Mouse (Mus musculus): ENCODE results near the gene Cdc20. TPM values are rescaled to one million over a fixed set of nuclear protein-coding genes. Genes with fewer than 3 reads are reported as not detected.

The Cdc20 gene
- 298 and 317 TPM in 2 replicates for polyA plus RNA-seq (2014; fragmentation: Nextera tagmentation; extraction: Ambion mirVana)

DNA sequence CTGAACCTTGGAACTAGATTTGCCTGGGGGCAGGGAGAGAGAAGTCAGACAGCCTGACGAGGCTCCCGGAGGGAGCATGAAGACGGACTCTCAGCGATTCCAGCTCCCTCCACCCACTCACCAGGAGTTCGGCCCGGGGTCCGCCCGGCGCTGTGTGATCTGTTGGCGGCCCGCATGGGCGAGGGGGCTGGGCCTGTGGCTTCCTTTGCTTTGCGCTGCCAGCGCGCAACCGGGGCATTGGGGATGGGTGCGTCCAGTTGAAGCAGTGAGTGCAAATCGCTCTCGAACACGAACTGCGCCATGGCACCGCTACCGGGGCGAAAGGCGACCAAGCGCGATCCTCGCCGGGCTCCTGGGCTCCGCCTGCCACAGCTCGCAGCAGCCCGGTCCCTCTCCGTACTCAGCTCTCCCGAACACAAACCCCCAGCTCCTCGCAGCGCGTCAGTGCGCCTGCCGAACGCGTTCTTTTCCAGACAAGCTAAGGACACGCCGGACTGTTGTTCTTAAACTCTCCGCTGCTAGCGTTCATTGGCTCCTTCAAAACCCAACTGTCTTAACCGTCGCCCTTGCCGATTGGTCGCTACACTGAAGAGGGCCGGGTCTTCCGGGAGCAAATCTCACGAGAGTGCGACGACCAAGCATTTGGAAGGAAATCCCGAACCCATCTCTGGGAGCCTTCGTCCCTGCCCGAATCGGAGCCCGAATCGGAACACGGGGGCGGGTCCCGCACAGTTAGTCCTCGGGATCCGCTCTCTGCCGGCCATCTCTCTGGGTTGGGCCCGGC, at the start of gene Cdc20:
Gene Cdc20 (minus strand): TSS at position 533 of the 784 bp plus-strand sequence.
- Histone ChIP-seq H3K9me3 (replicated peaks; ENCODE audit: control insufficient read depth, low read length) (no peaks in the 10 kb centered on the region), H3K9ac (replicated peaks; ENCODE audit: low read length) (peak within 1 kb of the TSS; percentile 79), H3K27me3 (ENCODE audit: control insufficient read depth, insufficient read depth, low read length) (no peaks in the 10 kb centered on the region), H3K27ac (replicated peaks; ENCODE audit: low read depth, low read length) (peak within 1 kb of the TSS; percentile 86), H3K36me3 (replicated peaks; ENCODE audit: control insufficient read depth, insufficient read depth, low read depth, low read length) (peaks cover 3% of the 10 kb centered on the region; the same call in 1 of the 2 replicates), H3K4me3 (ENCODE audit: low read depth, low read length) (peak within 1 kb of the TSS; percentile 78), H3K4me1 (ENCODE audit: control insufficient read depth, insufficient read depth, low read length) (peaks cover 2% of the 10 kb centered on the region; the same call in 1 of the 2 replicates), H3K4me2 (ENCODE audit: low read depth, low read length) (peak within 1 kb of the TSS; percentile 89)
- DNase-seq (ENCODE audit: low spot score): peak; percentile 97
- peak; percentile 93 for ATAC-seq (replicated peaks; ENCODE audit: insufficient number of reproducible peaks, low FRiP score, low TSS enrichment, low read depth)
- under 1% methylated on average over 67 of the region's 67 CpGs for WGBS

DNA sequence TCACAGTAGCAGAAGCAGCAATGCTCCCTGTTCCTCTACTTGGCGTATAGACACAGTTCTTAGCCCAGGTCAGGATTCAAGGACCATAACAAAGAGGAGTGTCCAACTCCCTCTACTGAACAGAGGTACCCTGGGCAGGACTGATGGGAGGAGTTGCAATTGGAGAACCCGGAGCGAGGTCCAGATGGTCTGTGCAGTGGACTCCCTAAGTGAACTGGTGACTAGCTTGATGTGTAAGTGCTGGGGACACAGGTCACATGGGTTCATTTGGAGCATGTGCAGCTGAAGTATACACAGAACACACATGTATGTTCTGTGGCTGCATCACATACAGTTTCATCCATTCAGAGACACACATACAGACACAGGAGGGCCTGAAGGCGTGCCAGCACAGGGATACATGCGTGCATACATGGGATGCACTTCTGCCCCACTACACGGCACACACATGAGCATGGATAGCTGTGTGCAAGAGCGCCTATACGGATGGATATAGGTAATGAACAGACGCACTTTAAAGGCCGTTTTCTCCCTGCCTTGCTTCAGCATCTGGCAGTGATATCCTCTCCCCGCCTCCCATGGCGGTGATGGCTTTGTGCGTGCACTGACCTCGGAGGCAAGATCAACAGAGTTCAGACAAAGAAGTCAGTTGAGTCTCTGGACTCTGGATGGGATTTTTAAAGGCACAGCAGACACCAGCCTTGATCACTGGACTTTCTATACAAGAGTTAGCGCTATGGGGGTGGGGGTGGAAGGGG, 39.8 kb upstream of the Cdc20 start:
- no peaks in the 10 kb centered on the region for H3K36me3 ChIP-seq (replicated peaks; ENCODE audit: control insufficient read depth, insufficient read depth, low read depth, low read length)
- no peaks in the 10 kb centered on the region for H3K27me3 ChIP-seq (ENCODE audit: control insufficient read depth, insufficient read depth, low read length)
- H3K27ac ChIP-seq (replicated peaks; ENCODE audit: low read depth, low read length): peak overlapping the region; percentile 52; the same call in 1 of the 2 replicates
- DNase-seq (ENCODE audit: low spot score) (peak; percentile 57), ATAC-seq (replicated peaks; ENCODE audit: insufficient number of reproducible peaks, low FRiP score, low TSS enrichment, low read depth) (0 out of 2 replicates have a peak, but pooled peaks have one; percentile 15)
- H3K4me1 ChIP-seq (ENCODE audit: control insufficient read depth, insufficient read depth, low read length): no peaks in the 10 kb centered on the region
- H3K9ac ChIP-seq (replicated peaks; ENCODE audit: low read length): peak overlapping the region; percentile 47
- H3K9me3 ChIP-seq (replicated peaks; ENCODE audit: control insufficient read depth, low read length): no peaks in the 10 kb centered on the region
- WGBS: 29% methylated on average over 15 of the region's 15 CpGs
- no peak overlapping the region for H3K4me3 ChIP-seq (ENCODE audit: low read depth, low read length)
- no peak overlapping the region for H3K4me2 ChIP-seq (ENCODE audit: low read depth, low read length)

DNA sequence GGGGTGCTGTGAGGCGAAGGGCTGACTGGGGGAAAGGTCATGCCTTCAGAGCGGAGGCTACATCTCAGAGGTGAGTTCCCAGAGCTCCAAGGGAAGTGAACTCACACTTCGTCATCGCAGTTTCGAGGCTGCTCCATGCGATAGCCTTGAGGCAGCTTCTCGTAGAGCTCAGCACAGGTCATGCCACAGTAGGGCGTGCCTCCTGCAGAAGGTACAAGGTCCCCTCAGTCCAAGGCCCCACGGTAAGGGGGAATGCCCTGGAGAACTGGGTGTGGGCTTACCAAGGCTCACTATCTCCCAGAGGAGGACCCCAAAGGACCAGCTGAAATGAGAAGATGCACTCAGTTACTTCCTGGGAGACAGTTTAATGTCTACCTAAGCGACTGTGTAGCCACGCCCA, 35.5 kb upstream of the Cdc20 start:
- H3K27ac ChIP-seq (replicated peaks; ENCODE audit: low read depth, low read length): no peak overlapping the region
- no peak overlapping the region for H3K4me2 ChIP-seq (ENCODE audit: low read depth, low read length)
- no peaks in the 10 kb centered on the region for H3K9me3 ChIP-seq (replicated peaks; ENCODE audit: control insufficient read depth, low read length)
- 87% methylated on average over 11 of the region's 11 CpGs for WGBS
- H3K27me3 ChIP-seq (ENCODE audit: control insufficient read depth, insufficient read depth, low read length): no peaks in the 10 kb centered on the region
- H3K4me3 ChIP-seq (ENCODE audit: low read depth, low read length): no peak overlapping the region
- no peaks in the 10 kb centered on the region for H3K36me3 ChIP-seq (replicated peaks; ENCODE audit: control insufficient read depth, insufficient read depth, low read depth, low read length)
- DNase-seq (ENCODE audit: low spot score) (no peak), ATAC-seq (replicated peaks; ENCODE audit: insufficient number of reproducible peaks, low FRiP score, low TSS enrichment, low read depth) (no peak)
- H3K9ac ChIP-seq (replicated peaks; ENCODE audit: low read length): no peak overlapping the region
- no peaks in the 10 kb centered on the region for H3K4me1 ChIP-seq (ENCODE audit: control insufficient read depth, insufficient read depth, low read length)

DNA sequence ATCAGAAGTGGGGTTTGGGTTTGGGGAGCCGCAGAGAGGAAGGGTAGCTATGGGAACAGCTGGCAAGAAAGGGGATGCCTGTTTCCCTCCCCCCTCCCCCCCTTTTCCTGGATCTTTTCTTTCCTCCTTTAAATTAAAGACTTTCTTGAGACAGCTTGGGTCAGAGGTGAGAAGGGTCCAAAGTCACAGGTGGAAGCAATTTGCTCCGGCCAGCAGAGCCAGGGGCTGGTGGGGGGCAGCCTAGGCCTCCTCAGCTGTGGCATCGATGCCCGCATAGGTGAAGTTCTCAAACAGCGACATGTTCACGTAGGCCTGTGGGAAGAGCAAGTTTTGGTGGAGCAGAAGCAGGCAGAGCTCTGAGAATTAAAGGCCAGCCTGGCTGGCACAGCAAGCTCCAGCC, 34.1 kb upstream of the Cdc20 start:
- no peaks in the 10 kb centered on the region for H3K4me1 ChIP-seq (ENCODE audit: control insufficient read depth, insufficient read depth, low read length)
- no peak overlapping the region for H3K9ac ChIP-seq (replicated peaks; ENCODE audit: low read length)
- H3K4me2 ChIP-seq (ENCODE audit: low read depth, low read length): no peak overlapping the region
- no peaks in the 10 kb centered on the region for H3K36me3 ChIP-seq (replicated peaks; ENCODE audit: control insufficient read depth, insufficient read depth, low read depth, low read length)
- no peak overlapping the region for H3K27ac ChIP-seq (replicated peaks; ENCODE audit: low read depth, low read length)
- H3K27me3 ChIP-seq (ENCODE audit: control insufficient read depth, insufficient read depth, low read length): no peaks in the 10 kb centered on the region
- ATAC-seq (replicated peaks; ENCODE audit: insufficient number of reproducible peaks, low FRiP score, low TSS enrichment, low read depth): no peak
- H3K9me3 ChIP-seq (replicated peaks; ENCODE audit: control insufficient read depth, low read length): no peaks in the 10 kb centered on the region
- 24% methylated on average over 6 of the region's 6 CpGs for WGBS
- no peak overlapping the region for H3K4me3 ChIP-seq (ENCODE audit: low read depth, low read length)
- peak; percentile 5 for DNase-seq (ENCODE audit: low spot score)

DNA sequence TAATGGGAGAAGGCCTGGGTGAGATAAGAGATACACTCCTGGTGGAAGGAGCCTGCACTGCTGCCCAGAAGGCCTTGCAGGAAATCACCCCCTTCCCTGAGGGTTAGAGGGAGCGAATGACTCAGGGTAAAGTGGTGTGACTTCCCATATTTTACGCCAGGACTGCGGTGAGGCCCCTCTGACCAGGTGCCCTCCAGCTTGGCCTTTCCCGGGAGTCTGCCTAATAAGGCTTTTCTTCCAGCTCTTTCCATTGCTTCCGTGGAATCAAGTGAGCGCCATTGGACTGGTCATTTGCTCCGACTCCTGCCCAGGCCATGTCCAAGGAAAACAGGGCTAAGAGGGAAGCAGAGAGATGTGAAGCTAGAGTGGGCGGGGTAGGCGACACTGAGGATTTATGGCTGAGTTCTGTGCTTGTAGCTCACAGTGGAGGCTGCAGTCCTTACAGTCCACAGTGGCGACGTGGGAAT, 28.6 kb upstream of the Cdc20 start:
- H3K4me2 ChIP-seq (ENCODE audit: low read depth, low read length): no peak overlapping the region
- no peaks in the 10 kb centered on the region for H3K36me3 ChIP-seq (replicated peaks; ENCODE audit: control insufficient read depth, insufficient read depth, low read depth, low read length)
- H3K9me3 ChIP-seq (replicated peaks; ENCODE audit: control insufficient read depth, low read length): no peaks in the 10 kb centered on the region
- H3K9ac ChIP-seq (replicated peaks; ENCODE audit: low read length): no peak overlapping the region
- H3K27me3 ChIP-seq (ENCODE audit: control insufficient read depth, insufficient read depth, low read length): no peaks in the 10 kb centered on the region
- H3K4me3 ChIP-seq (ENCODE audit: low read depth, low read length): no peak overlapping the region
- no peak overlapping the region for H3K27ac ChIP-seq (replicated peaks; ENCODE audit: low read depth, low read length)
- DNase-seq (ENCODE audit: low spot score): peak; percentile 35
- no peaks in the 10 kb centered on the region for H3K4me1 ChIP-seq (ENCODE audit: control insufficient read depth, insufficient read depth, low read length)
- WGBS: 54% methylated on average over 11 of the region's 11 CpGs
- ATAC-seq (replicated peaks; ENCODE audit: insufficient number of reproducible peaks, low FRiP score, low TSS enrichment, low read depth): 0 out of 2 replicates have a peak, but pooled peaks have one; percentile 23

DNA sequence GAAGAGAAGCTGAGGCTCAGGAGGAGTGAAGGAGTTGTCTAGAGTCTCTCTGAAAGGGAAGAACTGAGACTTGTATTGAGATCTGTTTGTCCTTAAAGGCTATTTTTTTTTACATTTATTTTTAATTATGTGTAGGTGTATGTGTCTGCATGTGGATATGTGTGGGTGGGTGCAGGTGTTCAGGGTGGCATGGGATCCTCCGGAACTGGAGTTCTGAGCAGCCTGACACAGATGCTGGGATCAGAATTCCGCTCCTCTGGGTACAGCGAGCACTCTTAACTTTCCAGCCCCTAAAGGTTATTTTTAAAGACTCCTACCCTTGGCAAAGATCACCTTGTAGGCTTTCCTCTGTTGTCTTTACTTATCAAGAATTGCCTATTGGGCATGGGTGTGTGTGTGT, 27.8 kb upstream of the Cdc20 start:
- H3K36me3 ChIP-seq (replicated peaks; ENCODE audit: control insufficient read depth, insufficient read depth, low read depth, low read length): no peaks in the 10 kb centered on the region
- no peak for DNase-seq (ENCODE audit: low spot score)
- no peak for ATAC-seq (replicated peaks; ENCODE audit: insufficient number of reproducible peaks, low FRiP score, low TSS enrichment, low read depth)
- H3K9me3 ChIP-seq (replicated peaks; ENCODE audit: control insufficient read depth, low read length): no peaks in the 10 kb centered on the region
- H3K4me3 ChIP-seq (ENCODE audit: low read depth, low read length): no peak overlapping the region
- H3K27ac ChIP-seq (replicated peaks; ENCODE audit: low read depth, low read length): no peak overlapping the region; the same call in 1 of the 2 replicates
- no peak overlapping the region for H3K4me2 ChIP-seq (ENCODE audit: low read depth, low read length)
- no peaks in the 10 kb centered on the region for H3K27me3 ChIP-seq (ENCODE audit: control insufficient read depth, insufficient read depth, low read length)
- 92% methylated on average over 3 of the region's 3 CpGs for WGBS
- no peaks in the 10 kb centered on the region for H3K4me1 ChIP-seq (ENCODE audit: control insufficient read depth, insufficient read depth, low read length)
- H3K9ac ChIP-seq (replicated peaks; ENCODE audit: low read length): no peak overlapping the region

DNA sequence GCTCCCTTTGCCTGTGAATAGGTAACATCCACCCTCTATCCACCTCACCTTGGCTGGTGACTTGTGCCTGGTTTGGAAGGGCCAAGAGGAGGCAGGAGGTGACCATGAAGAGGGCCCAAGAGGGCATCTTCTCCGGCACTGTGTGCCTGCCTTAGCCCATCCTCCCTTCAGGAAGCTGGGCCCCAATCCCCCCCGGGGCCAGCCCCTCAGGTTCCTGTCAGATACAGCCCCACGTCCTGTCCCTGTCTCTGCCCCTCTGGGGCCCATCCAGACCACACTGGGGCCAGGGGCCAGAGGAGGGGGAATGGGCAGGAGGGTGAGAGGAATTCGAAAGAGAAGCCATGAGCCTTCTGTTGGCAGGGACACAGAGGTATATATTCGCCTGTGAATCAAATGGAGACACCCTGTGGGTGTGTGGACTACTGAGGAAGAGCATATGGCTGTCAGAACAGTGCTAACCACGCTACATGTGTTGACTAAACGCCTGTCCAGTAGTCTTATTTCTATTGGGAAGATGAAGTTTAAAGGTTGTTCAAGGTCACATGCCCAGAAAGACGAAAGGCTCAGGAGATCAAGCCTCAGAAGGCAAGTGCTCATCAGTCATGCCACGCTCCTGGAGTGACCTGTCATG, 20.3 kb upstream of the Cdc20 start, which contains the start of gene Mpl:
Gene Mpl (minus strand): TSS at position 169 of the 631 bp plus-strand sequence.
- no peak for ATAC-seq (replicated peaks; ENCODE audit: insufficient number of reproducible peaks, low FRiP score, low TSS enrichment, low read depth)
- Histone ChIP-seq H3K27ac (replicated peaks; ENCODE audit: low read depth, low read length) (no peak within 1 kb of the TSS), H3K9ac (replicated peaks; ENCODE audit: low read length) (no peak within 1 kb of the TSS), H3K4me2 (ENCODE audit: low read depth, low read length) (no peak within 1 kb of the TSS), H3K4me1 (ENCODE audit: control insufficient read depth, insufficient read depth, low read length) (no peaks in the 10 kb centered on the region), H3K9me3 (replicated peaks; ENCODE audit: control insufficient read depth, low read length) (no peaks in the 10 kb centered on the region), H3K36me3 (replicated peaks; ENCODE audit: control insufficient read depth, insufficient read depth, low read depth, low read length) (no peaks in the 10 kb centered on the region), H3K4me3 (ENCODE audit: low read depth, low read length) (no peak within 1 kb of the TSS), H3K27me3 (ENCODE audit: control insufficient read depth, insufficient read depth, low read length) (no peaks in the 10 kb centered on the region)
- no peak for DNase-seq (ENCODE audit: low spot score)
- 75% methylated on average over 9 of the region's 9 CpGs for WGBS

Data from embryonic facial prominence, embryonic 11.5 days (tissue).